In genomic region chr1:50836123-50836522, GRCm38 (mm10) we compare ENCODE assay signal across 19 mouse cellular contexts.
"Had no signal": no experiment of that assay in that cellular context is flagged by ENCODE, and none has a peak within 500 bp of the region (broad histone marks: within the 10 kb centered on the region; RNA-seq: fewer than 3 reads in every experiment).

No protein-coding gene starts in this region.

- H3K9me3 ChIP-seq: lung, embryonic 15.5 days; midbrain, embryonic 10.5 days; midbrain, embryonic 12.5 days; neural tube, embryonic 13.5 days; neural tube, embryonic 15.5 days had no signal

- H3K9ac ChIP-seq: lung, embryonic 15.5 days; midbrain, embryonic 12.5 days; neural tube, embryonic 13.5 days; neural tube, embryonic 15.5 days had no signal

- H3K27me3 ChIP-seq: lung, embryonic 15.5 days; midbrain, embryonic 12.5 days; neural tube, embryonic 13.5 days; neural tube, embryonic 15.5 days had no signal

- DNase-seq: lung, adult 18-20 months; lung, postnatal 14 days; lung, postnatal 4 days; midbrain, embryonic 14.5 days; right cerebral cortex, adult 18-20 months; right cerebral cortex, postnatal 25 days; right cerebral cortex, postnatal 4 days; spleen, adult 18-20 months; thymus, adult 18-20 months; thymus, postnatal 14 days; thymus, postnatal 36 days had no signal

- ATAC-seq: lung, postnatal 0 days; midbrain, embryonic 16.5 days had no signal

- H3K36me3 ChIP-seq: lung, embryonic 15.5 days; midbrain, embryonic 10.5 days; midbrain, embryonic 12.5 days; neural tube, embryonic 13.5 days; neural tube, embryonic 15.5 days had no signal

- H3K4me1 ChIP-seq: lung, embryonic 15.5 days; midbrain, embryonic 10.5 days; midbrain, embryonic 12.5 days; neural tube, embryonic 13.5 days; neural tube, embryonic 15.5 days had no signal

- H3K27ac ChIP-seq: lung, embryonic 15.5 days; midbrain, embryonic 10.5 days; midbrain, embryonic 12.5 days; neural tube, embryonic 13.5 days; neural tube, embryonic 15.5 days had no signal

- H3K4me3 ChIP-seq: lung, embryonic 15.5 days; midbrain, embryonic 10.5 days; midbrain, embryonic 12.5 days; myocyte; neural tube, embryonic 13.5 days; neural tube, embryonic 15.5 days had no signal

- H3K4me2 ChIP-seq: lung, embryonic 15.5 days; midbrain, embryonic 12.5 days; neural tube, embryonic 13.5 days; neural tube, embryonic 15.5 days had no signal
